Mouse (Mus musculus) cerebellum, adult 2 months (tissue): ENCODE results near the gene Gorasp1.

Source experiments
- CTCF ChIP-seq: fragments of 200-500 bp; IDR thresholded peaks from 2 replicates; pipeline ENCODE4 v1.5.1; 2011; ENCODE audit warnings: low read depth, mild to moderate bottlenecking, control low read depth, low read length, moderate library complexity, borderline replicate concordance; ENCODE audit not compliant: insufficient read depth
- POLR2A ChIP-seq: fragments of 200-500 bp; IDR thresholded peaks from 2 replicates; pipeline ENCODE4 v1.6.1; 2011; ENCODE audit warnings: low read length, control low read depth, borderline replicate concordance; ENCODE audit not compliant: insufficient read depth

DNA sequence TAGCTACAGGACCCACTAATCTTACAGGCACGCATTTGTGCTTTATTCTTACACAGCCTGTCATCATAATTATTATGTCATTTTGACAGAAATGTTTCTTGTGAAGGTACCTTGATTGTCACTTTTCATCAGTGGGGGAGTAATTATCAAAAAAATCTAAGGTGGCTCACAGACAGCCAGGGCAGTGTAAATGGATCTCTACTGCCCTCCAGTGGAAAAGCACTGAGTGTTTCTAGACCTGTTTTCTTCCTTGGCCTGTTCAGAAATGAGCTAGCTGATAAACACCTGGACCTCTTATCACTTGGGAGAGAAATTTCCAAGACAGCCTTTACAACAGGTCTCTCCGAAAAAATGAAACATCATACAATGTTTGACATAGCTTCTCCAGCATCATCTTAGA is 46.7 kb downstream of the Gorasp1 start:
- peak; percentile 51; the same call in 1 of the 2 replicates for TF ChIP-seq CTCF
- no peak for TF ChIP-seq POLR2A
